Mouse (Mus musculus): ENCODE results near the gene Tdrd7. TPM values are rescaled to one million over a fixed set of nuclear protein-coding genes. Genes with fewer than 3 reads are reported as not detected.

Tdrd7 gene
- total and polyA plus RNA-seq, 2 experiments from 2014 or later: 24.1 to 28.0 TPM

- WGBS: 93% methylated on average over 3 of the region's 3 CpGs
- H3K4me3 ChIP-seq (ENCODE audit: low read depth, low read length): no peak overlapping the region
- H3K36me3 ChIP-seq (ENCODE audit: insufficient read depth, low read length): no peaks in the 10 kb centered on the region
- no peak overlapping the region for H3K27ac ChIP-seq (ENCODE audit: low read depth, low read length)
- TF ChIP-seq CTCF (IDR thresholded peaks at IDR 0.05): no peak
- no peak for ATAC-seq (ENCODE audit: low FRiP score)
- H3K27me3 ChIP-seq (ENCODE audit: insufficient read depth, low read length): no peaks in the 10 kb centered on the region
- H3K4me1 ChIP-seq (ENCODE audit: insufficient read depth, low read length): no peaks in the 10 kb centered on the region
- DNase-seq (ENCODE audit: low spot score): no peak
- H3K9me3 ChIP-seq (ENCODE audit: low read length): no peaks in the 10 kb centered on the region
- no peak overlapping the region for H3K4me2 ChIP-seq (ENCODE audit: low read depth, low read length, poor library complexity, severe bottlenecking)
- no peak overlapping the region for H3K9ac ChIP-seq (replicated peaks; ENCODE audit: low read length, poor library complexity, severe bottlenecking)
Observed at GRCm38 (mm10) chr4:46075664-46076063, 110.5 kb downstream of the Tdrd7 start.

- Histone ChIP-seq H3K36me3 (ENCODE audit: insufficient read depth, low read length) (no peaks in the 10 kb centered on the region), H3K9ac (replicated peaks; ENCODE audit: low read length, poor library complexity, severe bottlenecking) (no peak overlapping the region)
- 81% methylated on average over 2 of the region's 2 CpGs for WGBS
Observed at GRCm38 (mm10) chr4:46076892-46077291, 111.8 kb downstream of the Tdrd7 start.

GRCm38 (mm10) chr4:46080261-46080660 is 115.1 kb downstream of the Tdrd7 start:
- Histone ChIP-seq H3K27me3 (ENCODE audit: insufficient read depth, low read length) (no peaks in the 10 kb centered on the region), H3K27ac (ENCODE audit: low read depth, low read length) (no peak overlapping the region), H3K4me1 (ENCODE audit: insufficient read depth, low read length) (no peaks in the 10 kb centered on the region), H3K4me3 (ENCODE audit: low read depth, low read length) (no peak overlapping the region), H3K9me3 (ENCODE audit: low read length) (no peaks in the 10 kb centered on the region), H3K36me3 (ENCODE audit: insufficient read depth, low read length) (no peaks in the 10 kb centered on the region), H3K9ac (replicated peaks; ENCODE audit: low read length, poor library complexity, severe bottlenecking) (no peak overlapping the region), H3K4me2 (ENCODE audit: low read depth, low read length, poor library complexity, severe bottlenecking) (no peak overlapping the region)
- no peak for TF ChIP-seq CTCF (IDR thresholded peaks at IDR 0.05)
- 84% methylated on average over 4 of the region's 4 CpGs for WGBS
- DNase-seq (ENCODE audit: low spot score): no peak
- ATAC-seq (ENCODE audit: low FRiP score): no peak

More at GRCm38 (mm10) chr4:46076892-46077291, 111.8 kb downstream of the Tdrd7 start:
- DNase-seq (ENCODE audit: low spot score): no peak
- ATAC-seq (ENCODE audit: low FRiP score): no peak
- H3K9me3 ChIP-seq (ENCODE audit: low read length): no peaks in the 10 kb centered on the region
- H3K27ac ChIP-seq (ENCODE audit: low read depth, low read length): no peak overlapping the region
- H3K27me3 ChIP-seq (ENCODE audit: insufficient read depth, low read length): no peaks in the 10 kb centered on the region
- no peak overlapping the region for H3K4me2 ChIP-seq (ENCODE audit: low read depth, low read length, poor library complexity, severe bottlenecking)
- no peak for TF ChIP-seq CTCF (IDR thresholded peaks at IDR 0.05)
- no peak overlapping the region for H3K4me3 ChIP-seq (ENCODE audit: low read depth, low read length)
- no peaks in the 10 kb centered on the region for H3K4me1 ChIP-seq (ENCODE audit: insufficient read depth, low read length)

- H3K9me3 ChIP-seq (ENCODE audit: low read length): no peaks in the 10 kb centered on the region
- no peak for DNase-seq (ENCODE audit: low spot score)
- no peak for TF ChIP-seq CTCF (IDR thresholded peaks at IDR 0.05)
- H3K36me3 ChIP-seq (ENCODE audit: insufficient read depth, low read length): no peaks in the 10 kb centered on the region
- no peak for ATAC-seq (ENCODE audit: low FRiP score)
- H3K4me3 ChIP-seq (ENCODE audit: low read depth, low read length): no peak overlapping the region
- H3K9ac ChIP-seq (replicated peaks; ENCODE audit: low read length, poor library complexity, severe bottlenecking): no peak overlapping the region
- no peak overlapping the region for H3K27ac ChIP-seq (ENCODE audit: low read depth, low read length)
- WGBS: 80% methylated on average over 11 of the region's 11 CpGs
- no peak overlapping the region for H3K4me2 ChIP-seq (ENCODE audit: low read depth, low read length, poor library complexity, severe bottlenecking)
- H3K27me3 ChIP-seq (ENCODE audit: insufficient read depth, low read length): no peaks in the 10 kb centered on the region
- H3K4me1 ChIP-seq (ENCODE audit: insufficient read depth, low read length): no peaks in the 10 kb centered on the region
Observed at GRCm38 (mm10) chr4:46082555-46082954, 117.4 kb downstream of the Tdrd7 start.

Other genes starting within 250 kb of the Tdrd7 start
- 17.6 and 20.3 TPM in 2 replicates for gene Aldh1b1, start 166.3 kb upstream of the Tdrd7 start, total RNA-seq (2014; rRNA removed)
- 22.6 and 23.6 TPM in 2 replicates for gene Aldh1b1, start 166.3 kb upstream of the Tdrd7 start, polyA plus RNA-seq (2015; fragmentation: Nextera tagmentation; extraction: Ambion mirVana)
- 36.5 and 51.6 TPM in 2 replicates for gene Igfbpl1, start 138.4 kb upstream of the Tdrd7 start, total RNA-seq (2014; rRNA removed)
- 8.5 and 10.3 TPM in 2 replicates for gene Igfbpl1, start 138.4 kb upstream of the Tdrd7 start, polyA plus RNA-seq (2015; fragmentation: Nextera tagmentation; extraction: Ambion mirVana)
- 0.71 and 1.4 TPM in 2 replicates for gene Stra6l, start 116.7 kb upstream of the Tdrd7 start, total RNA-seq (2014; rRNA removed)
- 0.46 and 0.56 TPM in 2 replicates for gene Stra6l, start 116.7 kb upstream of the Tdrd7 start, polyA plus RNA-seq (2015; fragmentation: Nextera tagmentation; extraction: Ambion mirVana)
- 0.27 and 0.52 TPM in 2 replicates for gene Ccdc180, start 75.0 kb upstream of the Tdrd7 start, total RNA-seq (2014; rRNA removed)
- 0.27 and 0.48 TPM in 2 replicates for gene Ccdc180, start 75.0 kb upstream of the Tdrd7 start, polyA plus RNA-seq (2015; fragmentation: Nextera tagmentation; extraction: Ambion mirVana)
- 0.42 and 0.55 TPM in 2 replicates for gene Tmod1, start 73.6 kb downstream of the Tdrd7 start, total RNA-seq (2014; rRNA removed)
- gene Tmod1, start 73.6 kb downstream of the Tdrd7 start, polyA plus RNA-seq (2015; fragmentation: Nextera tagmentation; extraction: Ambion mirVana): 0.75 and 1.0 TPM in 2 replicates
- gene Ncbp1, start 173.3 kb downstream of the Tdrd7 start, total RNA-seq (2014; rRNA removed): 33.4 and 41.8 TPM in 2 replicates
- gene Ncbp1, start 173.3 kb downstream of the Tdrd7 start, polyA plus RNA-seq (2015; fragmentation: Nextera tagmentation; extraction: Ambion mirVana): 45.1 and 45.9 TPM in 2 replicates
- gene Tstd2, start 173.4 kb downstream of the Tdrd7 start, total RNA-seq (2014; rRNA removed): 25.1 and 27.6 TPM in 2 replicates
- 16.3 and 18.9 TPM in 2 replicates for gene Tstd2, start 173.4 kb downstream of the Tdrd7 start, polyA plus RNA-seq (2015; fragmentation: Nextera tagmentation; extraction: Ambion mirVana)
- gene Xpa, start 231.0 kb downstream of the Tdrd7 start, total RNA-seq (2014; rRNA removed): 13.2 and 24.6 TPM in 2 replicates
- 35.5 and 35.9 TPM in 2 replicates for gene Xpa, start 231.0 kb downstream of the Tdrd7 start, polyA plus RNA-seq (2015; fragmentation: Nextera tagmentation; extraction: Ambion mirVana)